8 mouse cellular contexts compared by ENCODE assay signal in genomic region chr15:84800132-84800531, GRCm38 (mm10). TPM values are rescaled to one million over a fixed set of nuclear protein-coding genes. Genes with fewer than 3 reads are reported as not detected.
DNase-seq lines count a peak whose midpoint lies in the region; ATAC-seq and TF ChIP-seq lines count a peak whose summit lies in the region.

No protein-coding gene starts in this region.

- no peaks in the 10 kb centered on the region for H3K27me3 ChIP-seq in hindbrain, postnatal 0 days (ENCODE audit: insufficient read depth, low read length)
- H3K27me3 ChIP-seq in hindbrain, embryonic 13.5 days = no peaks in the 10 kb centered on the region
- H3K27me3 ChIP-seq in splenic B cell, adult 2 months (ENCODE audit: control insufficient read depth, insufficient read depth, low read length, poor library complexity, severe bottlenecking) = no peaks in the 10 kb centered on the region
- H3K27me3 ChIP-seq in hindbrain, embryonic 10.5 days (ENCODE audit: insufficient read depth, poor library complexity, severe bottlenecking) = no peaks in the 10 kb centered on the region

- no peak overlapping the region for H3K4me3 ChIP-seq in hindbrain, postnatal 0 days (ENCODE audit: low read length)
- H3K4me3 ChIP-seq in hindbrain, embryonic 13.5 days = no peak overlapping the region
- no peak overlapping the region for H3K4me3 ChIP-seq in hindbrain, embryonic 10.5 days

- peaks cover 8% of the 10 kb centered on the region; the same call in 1 of the 2 replicates for H3K36me3 ChIP-seq in hindbrain, postnatal 0 days (ENCODE audit: insufficient read depth, low read length)
- H3K36me3 ChIP-seq in hindbrain, embryonic 13.5 days = peaks cover 85% of the 10 kb centered on the region
- no peaks in the 10 kb centered on the region for H3K36me3 ChIP-seq in splenic B cell, adult 2 months (ENCODE audit: control insufficient read depth, insufficient read depth, low read length, poor library complexity, severe bottlenecking)
- peaks cover 100% of the 10 kb centered on the region for H3K36me3 ChIP-seq in hindbrain, embryonic 10.5 days

- no peak overlapping the region for H3K27ac ChIP-seq in hindbrain, postnatal 0 days
- H3K27ac ChIP-seq in hindbrain, embryonic 13.5 days = no peak overlapping the region
- no peak overlapping the region for H3K27ac ChIP-seq in hindbrain, embryonic 10.5 days

- no peaks in the 10 kb centered on the region for H3K4me1 ChIP-seq in hindbrain, postnatal 0 days (ENCODE audit: insufficient read depth, low read length)
- no peaks in the 10 kb centered on the region for H3K4me1 ChIP-seq in hindbrain, embryonic 13.5 days (replicated peaks)
- no peaks in the 10 kb centered on the region for H3K4me1 ChIP-seq in hindbrain, embryonic 10.5 days (replicated peaks)

- H3K9ac ChIP-seq in hindbrain, postnatal 0 days (replicated peaks; ENCODE audit: low read length) = no peak overlapping the region
- no peak overlapping the region for H3K9ac ChIP-seq in hindbrain, embryonic 13.5 days

- peak; percentile 82 for ATAC-seq in hindbrain, postnatal 0 days
- ATAC-seq in hindbrain, embryonic 13.5 days (ENCODE audit: low FRiP score) = no peak

- 47% methylated on average over 5 of the region's 5 CpGs for WGBS in hindbrain, postnatal 0 days
- 82% methylated on average over 5 of the region's 5 CpGs for WGBS in hindbrain, embryonic 13.5 days
- WGBS in hindbrain, embryonic 10.5 days = 89% methylated on average over 5 of the region's 5 CpGs

- H3K9me3 ChIP-seq in hindbrain, postnatal 0 days (ENCODE audit: low read length) = no peaks in the 10 kb centered on the region
- H3K9me3 ChIP-seq in hindbrain, embryonic 13.5 days = no peaks in the 10 kb centered on the region
- H3K9me3 ChIP-seq in hindbrain, embryonic 10.5 days = peaks cover 12% of the 10 kb centered on the region

- peak; percentile 80 for DNase-seq in hindbrain, postnatal 0 days (ENCODE audit: low spot score)
- peak; percentile 49 to 71 for DNase-seq in right cerebral cortex, postnatal 10 days (ENCODE audit: low spot score in 2 of 2)
- no peak for DNase-seq in right cerebral cortex, postnatal 36 days (ENCODE audit: low spot score in 2 of 2)
- peak; percentile 48 for DNase-seq in cerebellum, adult 8-10 months
- peak; percentile 7 for DNase-seq in splenic B cell, adult 2 months (ENCODE audit: low read depth, low spot score)
- no peak for DNase-seq in ovary, postnatal 14 days (ENCODE audit: low spot score)
- DNase-seq in hindbrain, embryonic 10.5 days (ENCODE audit: low spot score) = no peak

- H3K4me2 ChIP-seq in hindbrain, postnatal 0 days (ENCODE audit: low read depth, low read length) = no peak overlapping the region
- no peak overlapping the region for H3K4me2 ChIP-seq in hindbrain, embryonic 13.5 days

- peak; percentile 91 for TF ChIP-seq CTCF in hindbrain, postnatal 0 days (IDR thresholded peaks at IDR 0.05; ENCODE audit: low read depth)

RNA-seq across cellular contexts. Expression of gene Phf21b, which starts 55.7 kb away (rescaled TPM):
- 22.8 and 29.7 TPM in 2 replicates for total RNA-seq in hindbrain, postnatal 0 days (2014; rRNA removed)
- polyA plus RNA-seq in hindbrain, postnatal 0 days (2015; fragmentation: Nextera tagmentation; extraction: Ambion mirVana) = 2.2 and 2.5 TPM in 2 replicates
- 10.9 and 11.3 TPM in 2 replicates for polyA plus RNA-seq in hindbrain, embryonic 13.5 days (2015; fragmentation: Nextera tagmentation; extraction: Ambion mirVana)
- polyA plus RNA-seq in hindbrain, embryonic 10.5 days (2016; fragmentation: Nextera tagmentation; extraction: Ambion mirVana) = 10.7 and 30.8 TPM in 2 replicates

Comparison
In these comparisons a context has a peak if more than half of its experiments do, and no peak if none do; other contexts are left out.
1. DNase-seq: peak in hindbrain, postnatal 0 days (single experiment), right cerebral cortex, postnatal 10 days (2 of 2), cerebellum, adult 8-10 months (single experiment) and splenic B cell, adult 2 months (single experiment); none in right cerebral cortex, postnatal 36 days (0 of 2), ovary, postnatal 14 days (single experiment) and hindbrain, embryonic 10.5 days (single experiment).